Mouse (Mus musculus): ENCODE results near the gene Rps9. TPM values are rescaled to one million over a fixed set of nuclear protein-coding genes. Genes with fewer than 3 reads are reported as not detected.

Rps9 gene
- total and polyA plus RNA-seq, 3 experiments = 2,959 to 5,555 (median 4,060) TPM

DNA sequence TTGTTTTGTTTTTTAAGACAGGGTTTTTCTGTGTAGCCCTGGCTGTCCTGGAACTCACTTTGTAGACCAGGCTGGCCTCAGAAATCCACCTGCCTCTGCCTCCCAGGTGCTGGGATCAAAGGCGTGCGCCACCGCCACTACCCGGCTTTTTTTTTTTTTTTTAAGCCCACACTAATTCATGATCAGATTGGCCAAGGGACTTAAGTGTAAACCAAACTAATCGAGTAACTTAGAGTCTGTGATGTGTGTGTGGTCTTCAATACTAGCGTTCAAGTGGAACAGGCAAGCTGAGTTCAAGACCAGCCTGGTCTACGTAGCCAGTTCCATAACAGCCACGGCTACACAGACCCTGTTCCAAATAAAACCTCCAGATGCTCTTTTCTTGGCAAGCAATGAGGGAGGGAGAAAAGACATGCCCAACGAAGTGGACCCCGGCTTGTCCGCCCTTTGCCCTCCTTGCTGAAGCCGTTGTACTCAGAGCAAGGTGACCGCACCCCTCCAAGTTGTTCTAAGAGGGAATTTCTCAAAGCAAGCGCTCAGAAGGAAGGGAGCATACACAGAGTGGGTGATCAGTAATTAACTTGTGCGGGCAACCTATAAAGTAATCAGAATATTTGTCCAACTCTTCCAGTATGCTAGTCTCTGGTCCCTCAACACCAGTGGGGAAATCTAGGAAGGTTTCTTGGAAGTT is 39.1 kb upstream of the Rps9 start:
- Histone ChIP-seq H3K27ac (ENCODE audit: insufficient read depth, low read depth) (no peak overlapping the region), H3K36me3 (replicated peaks in 1 of 2; ENCODE audit: control insufficient read depth in 1 of 2, insufficient read depth in 1 of 2, low read length in 1 of 2) (peaks cover 25 to 44% of the 10 kb centered on the region in 2 experiments), H3K27me3 (replicated peaks) (no peaks in the 10 kb centered on the region), H3K4me1 (ENCODE audit: control insufficient read depth in 1 of 2, insufficient read depth in 2 of 2) (peaks cover 0 to 25% of the 10 kb centered on the region in 2 experiments; a peak in 2 of 4 replicates), H3K79me2 (replicated peaks; ENCODE audit: control insufficient read depth, extremely low read depth, insufficient read depth, poor library complexity, severe bottlenecking) (peaks cover 13% of the 10 kb centered on the region; the same call in 1 of the 2 replicates), H3K4me2 (ENCODE audit: insufficient read depth, low read depth, poor library complexity, severe bottlenecking) (peak overlapping the region; percentile 91), H3K9ac (ENCODE audit: insufficient read depth, low read depth) (peak overlapping the region; percentile 80), H3K9me3 (replicated peaks; ENCODE audit: low read length) (no peaks in the 10 kb centered on the region), H3K4me3 (replicated peaks in 1 of 3; ENCODE audit: low read depth in 2 of 3, low read length in 2 of 3, poor library complexity in 1 of 3) (peak overlapping the region; percentile 79 to 96 (median 93))
- dilution Hi-C loops (cut with MboI; ENCODE audit: extremely low pct_ligation_motif_present, extremely low pct_unique_long_range_greater_than_20kb, low sequenced_read_pairs) (no loop called here), in situ Hi-C loops (cut with MboI; ENCODE audit: low pct_ligation_motif_present, low pct_unique_long_range_greater_than_20kb, low sequenced_read_pairs) (no loop called here)
- DNase-seq (ENCODE audit: extremely low read depth) = peak; percentile 21
- TF ChIP-seq MAFK (IDR thresholded peaks at IDR 0.05; ENCODE audit: insufficient replicate concordance, low read length) (no peak), GABPA (IDR thresholded peaks at IDR 0.05; ENCODE audit: insufficient replicate concordance, low read depth, low read length) (no peak), MAZ (IDR thresholded peaks at IDR 0.05; ENCODE audit: low read depth, low read length) (no peak), BHLHE40 (IDR thresholded peaks at IDR 0.05; ENCODE audit: low read depth, low read length) (no peak), JUND (conservative IDR thresholded peaks at IDR 0.05; ENCODE audit: low read depth, low read length) (no peak)

DNA sequence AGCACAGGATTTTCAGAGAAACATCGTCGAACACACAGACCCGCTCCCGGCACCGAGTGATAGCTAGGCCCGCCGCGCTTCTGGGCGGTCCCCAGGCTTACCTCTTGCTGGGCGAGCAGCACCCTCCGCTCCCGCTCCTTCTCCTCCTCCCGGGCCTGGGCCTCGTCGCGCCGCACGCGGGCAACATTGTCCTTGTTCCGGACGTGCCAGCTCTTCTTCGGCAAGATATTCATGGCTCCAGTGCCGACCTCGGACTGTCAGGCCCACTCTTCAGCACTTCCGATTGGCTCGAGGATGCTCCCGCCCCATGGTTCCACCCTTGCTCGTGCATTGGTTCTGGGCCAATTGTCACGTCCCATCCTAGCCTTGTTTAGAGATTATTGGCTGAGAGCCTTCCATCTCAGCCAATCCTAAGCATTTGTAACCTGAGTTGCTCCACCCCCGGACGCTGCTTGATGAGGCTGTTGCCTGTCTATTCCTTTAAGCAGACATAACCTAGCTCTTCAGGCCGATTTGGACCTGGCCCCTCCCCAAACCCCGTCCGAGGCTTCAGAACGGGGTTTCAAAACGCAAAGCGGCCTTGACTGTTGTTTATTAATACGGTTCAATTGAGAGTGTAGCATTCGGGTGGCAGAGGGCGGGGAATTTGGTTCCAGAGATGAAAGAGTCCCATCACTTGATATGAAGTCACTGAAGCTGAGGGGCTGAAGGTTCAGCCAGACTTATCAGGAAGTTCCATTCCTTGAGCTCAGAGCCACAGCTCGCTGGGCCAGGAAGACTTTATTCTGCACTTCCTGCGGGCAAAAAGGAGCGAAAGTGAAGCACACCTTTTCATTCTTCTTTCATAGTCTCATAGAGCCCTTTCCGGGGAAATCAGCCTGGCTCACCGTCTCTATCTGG is 38.3 kb upstream of the Rps9 start, which contains the start of gene Leng1:
Leng1 (minus strand) TSS at position 626 of the 900 bp plus-strand sequence.
- in situ Hi-C loops (cut with MboI; ENCODE audit: low pct_ligation_motif_present, low pct_unique_long_range_greater_than_20kb, low sequenced_read_pairs) = no loop called here
- dilution Hi-C loops (cut with MboI; ENCODE audit: extremely low pct_ligation_motif_present, extremely low pct_unique_long_range_greater_than_20kb, low sequenced_read_pairs) = no loop called here
- H3K9ac ChIP-seq (ENCODE audit: insufficient read depth, low read depth) = peak within 1 kb of the TSS; percentile 80
- DNase-seq (ENCODE audit: extremely low read depth) = peak; percentile 98
- peak within 1 kb of the TSS; percentile 79 to 96 (median 93) for H3K4me3 ChIP-seq (replicated peaks in 1 of 3; ENCODE audit: low read depth in 2 of 3, low read length in 2 of 3, poor library complexity in 1 of 3)
- no peaks in the 10 kb centered on the region for H3K27me3 ChIP-seq (replicated peaks)
- H3K79me2 ChIP-seq (replicated peaks; ENCODE audit: control insufficient read depth, extremely low read depth, insufficient read depth, poor library complexity, severe bottlenecking) = peaks cover 13% of the 10 kb centered on the region; the same call in 1 of the 2 replicates
- H3K36me3 ChIP-seq (replicated peaks in 1 of 2; ENCODE audit: control insufficient read depth in 1 of 2, insufficient read depth in 1 of 2, low read length in 1 of 2) = peaks cover 17 to 39% of the 10 kb centered on the region in 2 experiments
- peaks cover 0 to 25% of the 10 kb centered on the region in 2 experiments; a peak in 2 of 4 replicates for H3K4me1 ChIP-seq (ENCODE audit: control insufficient read depth in 1 of 2, insufficient read depth in 2 of 2)
- TF ChIP-seq MXI1 (IDR thresholded peaks at IDR 0.05; ENCODE audit: low read depth, low read length) (peak; percentile 60), CHD2 (IDR thresholded peaks at IDR 0.05; ENCODE audit: low read length) (peak; percentile 92), E2F4 (IDR thresholded peaks at IDR 0.05; ENCODE audit: insufficient replicate concordance, low read depth, low read length) (no peak), HCFC1 (IDR thresholded peaks at IDR 0.05; ENCODE audit: low read depth, low read length) (peak; percentile 72), UBTF (IDR thresholded peaks at IDR 0.05; ENCODE audit: low read depth, low read length) (0 out of 2 replicates have a peak, but pooled peaks have one; percentile 54), IRF4 (IDR thresholded peaks at IDR 0.05; ENCODE audit: low read depth, low read length) (no peak), TBP (conservative IDR thresholded peaks at IDR 0.05; ENCODE audit: low read depth, low read length) (peak; percentile 89), MYC (IDR thresholded peaks at IDR 0.05; ENCODE audit: low read depth, low read length) (0 out of 2 replicates have a peak, but pooled peaks have one; percentile 22), NELFE (IDR thresholded peaks at IDR 0.05; ENCODE audit: low read depth, low read length) (peak; percentile 79; the same call in 1 of the 2 replicates), ZMIZ1 (IDR thresholded peaks at IDR 0.05; ENCODE audit: low read depth, low read length) (peak; percentile 81; the same call in 1 of the 2 replicates), MEF2A (IDR thresholded peaks at IDR 0.05; ENCODE audit: borderline replicate concordance, low read depth, low read length) (0 out of 2 replicates have a peak, but pooled peaks have one; percentile 24), ZKSCAN1 (IDR thresholded peaks at IDR 0.05; ENCODE audit: borderline replicate concordance, low read depth, low read length) (no peak), SIN3A (IDR thresholded peaks at IDR 0.05; ENCODE audit: low read length) (peak; percentile 83), NRF1 (IDR thresholded peaks at IDR 0.05; ENCODE audit: low read depth, low read length) (peak; percentile 52; the same call in 1 of the 2 replicates), POLR2A (IDR thresholded peaks at IDR 0.05; ENCODE audit: low read depth, low read length) (peak; percentile 86), BHLHE40 (IDR thresholded peaks at IDR 0.05; ENCODE audit: low read depth, low read length) (peak; percentile 68), GABPA (IDR thresholded peaks at IDR 0.05; ENCODE audit: insufficient replicate concordance, low read depth, low read length) (no peak), SMC3 (IDR thresholded peaks at IDR 0.05; ENCODE audit: low read depth, low read length) (no peak), TCF12 (IDR thresholded peaks at IDR 0.05; ENCODE audit: low read depth, low read length) (peak; percentile 64; the same call in 1 of the 2 replicates), CHD1 (IDR thresholded peaks at IDR 0.05; ENCODE audit: low read depth, low read length) (no peak), POLR2AphosphoS2 (IDR thresholded peaks at IDR 0.05; ENCODE audit: low read depth, low read length) (peak; percentile 94), MAFK (IDR thresholded peaks at IDR 0.05; ENCODE audit: insufficient replicate concordance, low read length) (no peak), ELF1 (IDR thresholded peaks at IDR 0.05; ENCODE audit: low read depth, low read length) (peak; percentile 71)
- H3K27ac ChIP-seq (ENCODE audit: insufficient read depth, low read depth) = peak within 1 kb of the TSS; percentile 35; the same call in 1 of the 2 replicates
- H3K4me2 ChIP-seq (ENCODE audit: insufficient read depth, low read depth, poor library complexity, severe bottlenecking) = peak within 1 kb of the TSS; percentile 91
- H3K9me3 ChIP-seq (replicated peaks; ENCODE audit: low read length) = no peaks in the 10 kb centered on the region

Measured in CH12.LX (cell line).